Mouse (Mus musculus) embryonic fibroblast, embryonic 13.5 days (primary cell): ENCODE measurements at regions not wholly inside any gene's neighbourhood (a gene's known extent, or its start where the extent isn't known, plus 50 kb on each side); places are given as distances from the start of the nearest gene placed in this dataset.

Source experiments
- CTCF ChIP-seq: IDR thresholded peaks from 2 replicates; pipeline ENCODE4 v1.5.1; 2011; ENCODE audit warnings: mild to moderate bottlenecking, control low read depth, low read length, moderate library complexity, borderline replicate concordance; ENCODE audit not compliant: insufficient read depth
- POLR2A ChIP-seq: IDR thresholded peaks from 2 replicates; pipeline ENCODE4 v1.6.1; 2011; ENCODE audit warnings: low read depth, mild to moderate bottlenecking, control low read depth, low read length, moderate library complexity

- TF ChIP-seq CTCF (no peak), POLR2A (no peak)
Measured at GRCm38 (mm10) chr1:193546044-193546432, 175.9 kb upstream of the Camk1g start.
